Mouse (Mus musculus) small intestine, adult 2 months (tissue): ENCODE data around the gene Wdr59. TPM values are rescaled to one million over a fixed set of nuclear protein-coding genes. Genes with fewer than 3 reads are reported as not detected.

ENCODE experiments used
- H3K27ac ChIP-seq: fragments of 200-500 bp; 2 replicates; pipeline ENCODE4 v1.5.1; 2012; ENCODE audit warnings: low read depth, low read length, control low read depth, inconsistent platforms; ENCODE audit not compliant: insufficient read depth
- H3K27me3 ChIP-seq: fragments of 200-500 bp; 2 replicates; pipeline ENCODE4 v1.6.1; 2012; ENCODE audit warnings: mild to moderate bottlenecking, moderate library complexity, low read length, inconsistent platforms; ENCODE audit not compliant: control insufficient read depth, insufficient read depth
- H3K36me3 ChIP-seq: fragments of 200-500 bp; 2 replicates; pipeline ENCODE4 v1.6.1; 2012; ENCODE audit warnings: mild to moderate bottlenecking, low read length, control low read depth, inconsistent platforms; ENCODE audit not compliant: control insufficient read depth, insufficient read depth
- H3K4me1 ChIP-seq: fragments of 200-500 bp; 2 replicates; pipeline ENCODE4 v1.6.1; 2012; ENCODE audit warnings: low read length, inconsistent platforms, mixed read lengths; ENCODE audit not compliant: control insufficient read depth, insufficient read depth, insufficient read length
- H3K4me3 ChIP-seq: fragments of 200-500 bp; 2 replicates; pipeline ENCODE4 v1.5.1; 2012; ENCODE audit warnings: low read depth, mild to moderate bottlenecking, control low read depth, inconsistent platforms, low read length, moderate library complexity
- CTCF ChIP-seq: fragments of 200-500 bp; IDR thresholded peaks from 2 replicates; pipeline ENCODE4 v1.5.1; 2012; ENCODE audit warnings: low read depth, mild to moderate bottlenecking, control low read depth, inconsistent platforms, low read length, moderate library complexity, mixed read lengths; ENCODE audit not compliant: insufficient replicate concordance, insufficient read length; ENCODE audit errors: extremely low read depth
- POLR2A ChIP-seq: fragments of 200-500 bp; IDR thresholded peaks from 2 replicates; pipeline ENCODE4 v1.6.1; 2012; ENCODE audit warnings: low read depth, mild to moderate bottlenecking, control low read depth, inconsistent platforms, low read length, moderate library complexity
- WGBS: fragments of 180-500 bp; shearing (Covaris S2); methylation state at CpG from one replicate; pipeline ENCODE4 v1.1.7; 2018; 5-methylcytosine and 5-hydroxymethylcytosine counted together
- polyA plus RNA-seq: library from polyadenylated mRNA; depleted of rRNA; stranded (reverse); fragments of >200 nt; gene quantifications from 2 replicates; pipeline ENCODE4 v1.2.3, GENCODE M21; 2012

Wdr59 gene
- polyA plus RNA-seq, 1 experiment: 2.2 TPM

GRCm38 (mm10) chr8:111531191-111531590, 9.3 kb upstream of the Wdr59 start:
- H3K4me1 ChIP-seq: no peaks in the 10 kb centered on the region
- H3K4me3 ChIP-seq: no peak overlapping the region
- H3K27me3 ChIP-seq: no peaks in the 10 kb centered on the region
- H3K36me3 ChIP-seq: no peaks in the 10 kb centered on the region
- TF ChIP-seq POLR2A (no peak), CTCF (no peak)
- H3K27ac ChIP-seq: no peak overlapping the region
- WGBS: 68% methylated on average over 12 of the region's 12 CpGs

GRCm38 (mm10) chr8:111528071-111528470, 6.2 kb upstream of the Wdr59 start:
- no peaks in the 10 kb centered on the region for H3K4me1 ChIP-seq
- H3K27ac ChIP-seq: no peak overlapping the region
- H3K4me3 ChIP-seq: no peak overlapping the region
- no peaks in the 10 kb centered on the region for H3K27me3 ChIP-seq
- 78% methylated on average over 5 of the region's 5 CpGs for WGBS
- no peak for TF ChIP-seq CTCF
- no peak for TF ChIP-seq POLR2A
- H3K36me3 ChIP-seq: no peaks in the 10 kb centered on the region

GRCm38 (mm10) chr8:111527149-111527548, 5.3 kb upstream of the Wdr59 start:
- Histone ChIP-seq H3K27ac (no peak overlapping the region), H3K4me1 (no peaks in the 10 kb centered on the region), H3K4me3 (no peak overlapping the region), H3K27me3 (no peaks in the 10 kb centered on the region), H3K36me3 (no peaks in the 10 kb centered on the region)
- TF ChIP-seq CTCF (no peak), POLR2A (no peak)
- 66% methylated on average over 8 of the region's 8 CpGs for WGBS

GRCm38 (mm10) chr8:111526403-111527024, 4.6 kb upstream of the Wdr59 start:
- no peak overlapping the region for H3K4me3 ChIP-seq
- H3K4me1 ChIP-seq: peaks cover under 1% of the 10 kb centered on the region; the same call in 1 of the 2 replicates
- no peaks in the 10 kb centered on the region for H3K36me3 ChIP-seq
- TF ChIP-seq POLR2A (no peak), CTCF (no peak)
- no peaks in the 10 kb centered on the region for H3K27me3 ChIP-seq
- 62% methylated on average over 6 of the region's 6 CpGs for WGBS
- no peak overlapping the region for H3K27ac ChIP-seq

GRCm38 (mm10) chr8:111517466-111517865, 4.4 kb downstream of the Wdr59 start:
- WGBS: 85% methylated on average over 2 of the region's 2 CpGs
- Histone ChIP-seq H3K4me3 (no peak overlapping the region), H3K27me3 (no peaks in the 10 kb centered on the region)

GRCm38 (mm10) chr8:111516451-111517035, 5.3 kb downstream of the Wdr59 start:
- Histone ChIP-seq H3K36me3 (no peaks in the 10 kb centered on the region), H3K4me1 (peaks cover 2% of the 10 kb centered on the region; the same call in 1 of the 2 replicates), H3K27me3 (no peaks in the 10 kb centered on the region), H3K27ac (no peak overlapping the region), H3K4me3 (no peak overlapping the region)
- TF ChIP-seq CTCF (no peak), POLR2A (no peak)
- 86% methylated on average over 7 of the region's 7 CpGs for WGBS

More at GRCm38 (mm10) chr8:111517466-111517865, 4.4 kb downstream of the Wdr59 start:
- H3K4me1 ChIP-seq: peaks cover 2% of the 10 kb centered on the region; the same call in 1 of the 2 replicates
- no peak overlapping the region for H3K27ac ChIP-seq
- no peak for TF ChIP-seq CTCF
- TF ChIP-seq POLR2A: no peak
- no peaks in the 10 kb centered on the region for H3K36me3 ChIP-seq

- no peak overlapping the region for H3K4me3 ChIP-seq
- no peaks in the 10 kb centered on the region for H3K4me1 ChIP-seq
- 89% methylated on average over 8 of the region's 8 CpGs for WGBS
- TF ChIP-seq POLR2A (no peak), CTCF (no peak)
- H3K27me3 ChIP-seq: no peaks in the 10 kb centered on the region
- no peaks in the 10 kb centered on the region for H3K36me3 ChIP-seq
- no peak overlapping the region for H3K27ac ChIP-seq
These were observed 8.4 kb downstream of the Wdr59 start for GRCm38 (mm10) chr8:111513446-111513845.
